Mouse (Mus musculus) urinary bladder, postnatal 14 days (tissue): ENCODE measurements around the gene Plekha7.

Experiments
- DNase-seq: peaks from one replicate; pipeline ENCODE4 v3.0.0; 2021; ENCODE audit warnings: low spot score

Plekha7 gene

GRCm38 (mm10) chr7:116184358-116185057, 123.7 kb downstream of the Plekha7 start:
- DNase-seq = no peak

- DNase-seq = no peak
These were observed 125.7 kb downstream of the Plekha7 start for GRCm38 (mm10) chr7:116182451-116182850.

- no peak for DNase-seq
These were observed 126.7 kb downstream of the Plekha7 start for GRCm38 (mm10) chr7:116181444-116181946.

- DNase-seq = no peak
These were observed 129.3 kb downstream of the Plekha7 start for GRCm38 (mm10) chr7:116178916-116179315.

- no peak for DNase-seq
These were observed 135.4 kb downstream of the Plekha7 start for GRCm38 (mm10) chr7:116172774-116173173.

GRCm38 (mm10) chr7:116169426-116169825, 138.8 kb downstream of the Plekha7 start:
- DNase-seq = no peak

- DNase-seq = no peak
These were observed 140.0 kb downstream of the Plekha7 start for GRCm38 (mm10) chr7:116168224-116168623.

GRCm38 (mm10) chr7:116164232-116164631, 143.9 kb downstream of the Plekha7 start:
- DNase-seq = no peak

GRCm38 (mm10) chr7:116161544-116161943, 146.6 kb downstream of the Plekha7 start:
- peak; percentile 28 for DNase-seq

- no peak for DNase-seq
These were observed 151.4 kb downstream of the Plekha7 start for GRCm38 (mm10) chr7:116156894-116157143.

- no peak for DNase-seq
These were observed 151.9 kb downstream of the Plekha7 start for GRCm38 (mm10) chr7:116156072-116156893.

GRCm38 (mm10) chr7:116153781-116154368, 154.3 kb downstream of the Plekha7 start:
- DNase-seq = no peak

GRCm38 (mm10) chr7:116149568-116149967, 158.6 kb downstream of the Plekha7 start:
- DNase-seq = no peak

- no peak for DNase-seq
These were observed 161.1 kb downstream of the Plekha7 start for GRCm38 (mm10) chr7:116147114-116147513.

- no peak for DNase-seq
These were observed 163.1 kb downstream of the Plekha7 start for GRCm38 (mm10) chr7:116145030-116145429.

- DNase-seq = no peak
These were observed 170.5 kb downstream of the Plekha7 start for GRCm38 (mm10) chr7:116137671-116138070.

GRCm38 (mm10) chr7:116137149-116137548, 171.0 kb downstream of the Plekha7 start:
- no peak for DNase-seq

GRCm38 (mm10) chr7:116134413-116135292, 173.5 kb downstream of the Plekha7 start:
- DNase-seq = no peak

- peak; percentile 81 for DNase-seq
These were observed 176.1 kb downstream of the Plekha7 start for GRCm38 (mm10) chr7:116132078-116132477.

GRCm38 (mm10) chr7:116131390-116131789, 176.8 kb downstream of the Plekha7 start:
- DNase-seq = no peak

- no peak for DNase-seq
These were observed 178.8 kb downstream of the Plekha7 start for GRCm38 (mm10) chr7:116129374-116129773.

GRCm38 (mm10) chr7:116128286-116128685, 179.9 kb downstream of the Plekha7 start:
- no peak for DNase-seq
